Comparison of ENCODE assay signal across 20 mouse cellular contexts in genomic region chr8:121821320-121821719, GRCm38 (mm10).
"Had no signal": no experiment of that assay in that cellular context is flagged by ENCODE, and none has a peak within 500 bp of the region (broad histone marks: within the 10 kb centered on the region; RNA-seq: fewer than 3 reads in every experiment).

No protein-coding gene starts in this region.

- H3K27me3 ChIP-seq: limb, embryonic 13.5 days; liver, embryonic 12.5 days; liver, embryonic 15.5 days; lung, embryonic 15.5 days; megakaryocyte, embryonic 14.5 days; midbrain, embryonic 13.5 days had no signal

- H3K4me3 ChIP-seq: limb, embryonic 10.5 days; limb, embryonic 13.5 days; liver, embryonic 12.5 days; liver, embryonic 15.5 days; lung, embryonic 15.5 days; megakaryocyte, embryonic 14.5 days; midbrain, embryonic 10.5 days; midbrain, embryonic 13.5 days had no signal

- DNase-seq: kidney, adult 2 months; kidney, postnatal 25 days; liver; lung, adult 18-20 months; lung, postnatal 10 days; lung, postnatal 36 days; thymus, adult 2 months; thymus, postnatal 25 days had no signal

- ATAC-seq: intestine, postnatal 0 days; liver, embryonic 12.5 days; midbrain, embryonic 13.5 days; midbrain, embryonic 16.5 days had no signal

- H3K9ac ChIP-seq: limb, embryonic 13.5 days; liver, embryonic 12.5 days; liver, embryonic 15.5 days; lung, embryonic 15.5 days; midbrain, embryonic 13.5 days had no signal

- H3K27ac ChIP-seq: kidney, postnatal 0 days; limb, embryonic 10.5 days; limb, embryonic 13.5 days; liver, embryonic 12.5 days; liver, embryonic 15.5 days; lung, embryonic 15.5 days; midbrain, embryonic 10.5 days; midbrain, embryonic 13.5 days; stomach, postnatal 0 days had no signal

- H3K4me1 ChIP-seq: limb, embryonic 10.5 days; limb, embryonic 13.5 days; liver, embryonic 12.5 days; liver, embryonic 15.5 days; lung, embryonic 15.5 days; midbrain, embryonic 10.5 days; midbrain, embryonic 13.5 days had no signal

- H3K4me2 ChIP-seq: limb, embryonic 13.5 days; liver, embryonic 12.5 days; liver, embryonic 15.5 days; lung, embryonic 15.5 days; midbrain, embryonic 13.5 days had no signal

- H3K9me3 ChIP-seq: limb, embryonic 10.5 days; limb, embryonic 13.5 days; liver, embryonic 12.5 days; liver, embryonic 15.5 days; lung, embryonic 15.5 days; megakaryocyte, embryonic 14.5 days; midbrain, embryonic 10.5 days; midbrain, embryonic 13.5 days had no signal
